8 mouse cellular contexts compared by ENCODE assay signal in genomic region chr16:4885760-4886689, GRCm38 (mm10). TPM values are rescaled to one million over a fixed set of nuclear protein-coding genes. Genes with fewer than 3 reads are reported as not detected.
DNase-seq lines count a peak whose midpoint lies in the region; ATAC-seq and TF ChIP-seq lines count a peak whose summit lies in the region.

Gene Mgrn1, plus strand, starts transcription at chr16:4886249.

- no peaks in the 10 kb centered on the region for H3K9me3 ChIP-seq in ES-Bruce4 (replicated peaks; ENCODE audit: control insufficient read depth, insufficient read depth, low read length, poor library complexity, severe bottlenecking)
- no peaks in the 10 kb centered on the region for H3K9me3 ChIP-seq in forebrain, embryonic 10.5 days
- H3K9me3 ChIP-seq in heart, embryonic 14.5 days (ENCODE audit: control insufficient read depth, low read length): no peaks in the 10 kb centered on the region
- H3K9me3 ChIP-seq in liver, embryonic 14.5 days (ENCODE audit: control insufficient read depth, low read length): no peaks in the 10 kb centered on the region
- no peaks in the 10 kb centered on the region for H3K9me3 ChIP-seq in neural tube, embryonic 11.5 days (ENCODE audit: control insufficient read depth, low read length)
- no peaks in the 10 kb centered on the region for H3K9me3 ChIP-seq in stomach, embryonic 16.5 days (replicated peaks; ENCODE audit: control insufficient read depth, low read length)

- H3K4me3 ChIP-seq in ES-Bruce4 (ENCODE audit: low read depth, low read length): peak within 1 kb of the TSS; percentile 99
- peak within 1 kb of the TSS; percentile 75 for H3K4me3 ChIP-seq in forebrain, embryonic 10.5 days
- peak within 1 kb of the TSS; percentile 80 to 84 for H3K4me3 ChIP-seq in heart, embryonic 14.5 days (ENCODE audit: control insufficient read depth in 1 of 2, insufficient read depth in 1 of 2, low read depth in 1 of 2, low read length in 2 of 2)
- H3K4me3 ChIP-seq in liver, embryonic 14.5 days (ENCODE audit: insufficient read depth in 1 of 2, low read depth in 2 of 2, low read length in 2 of 2): peak within 1 kb of the TSS; percentile 70 to 79
- peak within 1 kb of the TSS; percentile 84 for H3K4me3 ChIP-seq in neural tube, embryonic 11.5 days (ENCODE audit: low read depth, low read length)
- peak within 1 kb of the TSS; percentile 95 for H3K4me3 ChIP-seq in stomach, embryonic 16.5 days (replicated peaks; ENCODE audit: low read length)

- TF ChIP-seq POLR2A in ES-Bruce4 (IDR thresholded peaks at IDR 0.05; ENCODE audit: insufficient read depth, low read length): no peak

- TF ChIP-seq EP300 in ES-Bruce4 (IDR thresholded peaks at IDR 0.05; ENCODE audit: insufficient read depth, low read depth, low read length): 0 out of 2 replicates have a peak, but pooled peaks have one; percentile 6
- TF ChIP-seq EP300 in liver, embryonic 14.5 days (IDR thresholded peaks at IDR 0.05; ENCODE audit: low read depth): 0 out of 2 replicates have a peak, but pooled peaks have one; percentile 43

- peak; percentile 77 for DNase-seq in c-Kit-positive CD71-negative TER-119-negative erythroid progenitor cells, embryonic 14.5 days (ENCODE audit: low read depth)
- peak; percentile 91 for DNase-seq in forebrain, embryonic 10.5 days (ENCODE audit: extremely low spot score, low spot score)
- DNase-seq in kidney, postnatal 10 days: peak; percentile 95
- DNase-seq in liver, embryonic 14.5 days (ENCODE audit: low read depth in 3 of 3, low spot score in 3 of 3): peak; percentile 78 to 80 (median 79)
- DNase-seq in neural tube, embryonic 11.5 days (ENCODE audit: low spot score): peak; percentile 91

- H3K4me2 ChIP-seq in heart, embryonic 14.5 days (ENCODE audit: low read length): peak within 1 kb of the TSS; percentile 74
- peak within 1 kb of the TSS; percentile 94 for H3K4me2 ChIP-seq in liver, embryonic 14.5 days (ENCODE audit: low read depth)
- H3K4me2 ChIP-seq in neural tube, embryonic 11.5 days (ENCODE audit: low read depth): peak within 1 kb of the TSS; percentile 51
- H3K4me2 ChIP-seq in stomach, embryonic 16.5 days (ENCODE audit: low read depth, low read length): peak within 1 kb of the TSS; percentile 92

- no peaks in the 10 kb centered on the region for H3K36me3 ChIP-seq in ES-Bruce4 (ENCODE audit: control insufficient read depth, insufficient read depth, low read length, poor library complexity, severe bottlenecking)
- H3K36me3 ChIP-seq in forebrain, embryonic 10.5 days (replicated peaks): 0 out of 2 replicates have a peak, but pooled peaks cover under 1% of the 10 kb centered on the region
- no peaks in the 10 kb centered on the region for H3K36me3 ChIP-seq in heart, embryonic 14.5 days (ENCODE audit: control insufficient read depth, insufficient read depth, low read length)
- no peaks in the 10 kb centered on the region for H3K36me3 ChIP-seq in liver, embryonic 14.5 days (replicated peaks; ENCODE audit: control insufficient read depth, insufficient read depth, low read depth)
- H3K36me3 ChIP-seq in neural tube, embryonic 11.5 days (ENCODE audit: control insufficient read depth, insufficient read depth, low read length): no peaks in the 10 kb centered on the region
- H3K36me3 ChIP-seq in stomach, embryonic 16.5 days (ENCODE audit: control insufficient read depth, insufficient read depth, low read length): no peaks in the 10 kb centered on the region

- peak within 1 kb of the TSS; percentile 55 for H3K27ac ChIP-seq in ES-Bruce4 (ENCODE audit: insufficient read depth, low read length)
- H3K27ac ChIP-seq in forebrain, embryonic 10.5 days: peak within 1 kb of the TSS; percentile 94
- H3K27ac ChIP-seq in heart, embryonic 14.5 days (replicated peaks in 1 of 2; ENCODE audit: control insufficient read depth in 1 of 2, insufficient read depth in 1 of 2, low read depth in 2 of 2, low read length in 2 of 2): peak within 1 kb of the TSS; percentile 89 to 90
- peak within 1 kb of the TSS; percentile 54 for H3K27ac ChIP-seq in liver, embryonic 14.5 days
- peak within 1 kb of the TSS; percentile 79 for H3K27ac ChIP-seq in neural tube, embryonic 11.5 days (ENCODE audit: low read depth, low read length)
- H3K27ac ChIP-seq in stomach, embryonic 16.5 days (ENCODE audit: low read length): peak within 1 kb of the TSS; percentile 93

- no peaks in the 10 kb centered on the region for H3K27me3 ChIP-seq in ES-Bruce4 (ENCODE audit: control insufficient read depth, insufficient read depth, low read length, poor library complexity, severe bottlenecking)
- H3K27me3 ChIP-seq in forebrain, embryonic 10.5 days (ENCODE audit: poor library complexity, severe bottlenecking): no peaks in the 10 kb centered on the region
- H3K27me3 ChIP-seq in heart, embryonic 14.5 days (ENCODE audit: control insufficient read depth, insufficient read depth, low read length): no peaks in the 10 kb centered on the region
- H3K27me3 ChIP-seq in liver, embryonic 14.5 days (ENCODE audit: control insufficient read depth, insufficient read depth, low read length): no peaks in the 10 kb centered on the region
- no peaks in the 10 kb centered on the region for H3K27me3 ChIP-seq in neural tube, embryonic 11.5 days (ENCODE audit: control insufficient read depth, insufficient read depth, low read length)
- H3K27me3 ChIP-seq in stomach, embryonic 16.5 days (ENCODE audit: control insufficient read depth, insufficient read depth, low read length): no peaks in the 10 kb centered on the region

- under 1% methylated on average over 67 of the region's 74 CpGs for WGBS in forebrain, embryonic 10.5 days
- WGBS in heart, embryonic 14.5 days: under 1% methylated on average over 70 of the region's 74 CpGs
- WGBS in liver, embryonic 14.5 days (ENCODE audit: insufficient replicate concordance): under 1% methylated on average over 66 of the region's 74 CpGs
- WGBS in neural tube, embryonic 11.5 days: 0% methylated on average over 67 of the region's 74 CpGs
- WGBS in stomach, embryonic 16.5 days: under 1% methylated on average over 68 of the region's 74 CpGs

- TF ChIP-seq CTCF in ES-Bruce4 (IDR thresholded peaks at IDR 0.05; ENCODE audit: low read depth, low read length): no peak
- TF ChIP-seq CTCF in liver, embryonic 14.5 days (IDR thresholded peaks at IDR 0.05; ENCODE audit: low read depth): no peak

- peaks cover 3% of the 10 kb centered on the region for H3K4me1 ChIP-seq in ES-Bruce4 (ENCODE audit: control insufficient read depth, insufficient read depth, low read length)
- peaks cover 41% of the 10 kb centered on the region for H3K4me1 ChIP-seq in forebrain, embryonic 10.5 days
- peaks cover 15 to 48% of the 10 kb centered on the region in 2 experiments for H3K4me1 ChIP-seq in heart, embryonic 14.5 days (ENCODE audit: control insufficient read depth in 2 of 2, insufficient read depth in 2 of 2, low read length in 2 of 2)
- peaks cover 15 to 35% of the 10 kb centered on the region in 2 experiments for H3K4me1 ChIP-seq in liver, embryonic 14.5 days (replicated peaks; ENCODE audit: control insufficient read depth in 2 of 2, insufficient read depth in 2 of 2, low read length in 1 of 2)
- H3K4me1 ChIP-seq in neural tube, embryonic 11.5 days (ENCODE audit: control insufficient read depth, insufficient read depth, low read length): peaks cover 8% of the 10 kb centered on the region; the same call in 1 of the 2 replicates
- H3K4me1 ChIP-seq in stomach, embryonic 16.5 days (ENCODE audit: control insufficient read depth, insufficient read depth, low read length): peaks cover 37% of the 10 kb centered on the region

- peak; percentile 79 for ATAC-seq in heart, embryonic 14.5 days (ENCODE audit: insufficient number of reproducible peaks, insufficient read depth, low FRiP score, low read depth)
- ATAC-seq in liver, embryonic 14.5 days (ENCODE audit: insufficient read depth): peak; percentile 88
- peak; percentile 86 for ATAC-seq in neural tube, embryonic 11.5 days (ENCODE audit: insufficient read depth, low FRiP score, low TSS enrichment)
- ATAC-seq in stomach, embryonic 16.5 days (ENCODE audit: insufficient read depth, low FRiP score): peak; percentile 91

- H3K9ac ChIP-seq in ES-Bruce4 (ENCODE audit: low read depth, poor library complexity, severe bottlenecking): peak within 1 kb of the TSS; percentile 95
- peak within 1 kb of the TSS; percentile 98 for H3K9ac ChIP-seq in heart, embryonic 14.5 days (ENCODE audit: low read length)
- H3K9ac ChIP-seq in liver, embryonic 14.5 days (replicated peaks): peak within 1 kb of the TSS; percentile 76
- peak within 1 kb of the TSS; percentile 86 for H3K9ac ChIP-seq in neural tube, embryonic 11.5 days (ENCODE audit: low read length)
- H3K9ac ChIP-seq in stomach, embryonic 16.5 days (ENCODE audit: low read length): peak within 1 kb of the TSS; percentile 94

RNA-seq across cellular contexts. Expression of gene Mgrn1, which starts in this region (rescaled TPM):
- polyA plus RNA-seq in ES-Bruce4 (2011; ENCODE audit: insufficient read depth, insufficient read length, low read depth, missing spikeins): 46.6 and 47.8 TPM in 2 replicates
- 66.2 and 66.3 TPM in 2 replicates for polyA plus RNA-seq in forebrain, embryonic 10.5 days (2016; fragmentation: Nextera tagmentation; extraction: Ambion mirVana)
- 115 and 120 TPM in 2 replicates for polyA plus RNA-seq in heart, embryonic 14.5 days (2014; fragmentation: Nextera tagmentation; extraction: Ambion mirVana)
- 15.7 and 16.3 TPM in 2 replicates for polyA plus RNA-seq in liver, embryonic 14.5 days (2012; rRNA removed)
- 17.6 and 18.0 TPM in 2 replicates for polyA plus RNA-seq in liver, embryonic 14.5 days (2014; fragmentation: Nextera tagmentation; extraction: Ambion mirVana)
- polyA plus RNA-seq in neural tube, embryonic 11.5 days (2014; fragmentation: Nextera tagmentation; extraction: Ambion mirVana): 81.6 and 85.5 TPM in 2 replicates
- 81.1 and 87.7 TPM in 2 replicates for polyA plus RNA-seq in stomach, embryonic 16.5 days (2015; fragmentation: Nextera tagmentation; extraction: Ambion mirVana)

Comparison
In these comparisons a context has a peak if more than half of its experiments do, and no peak if none do; other contexts are left out.
1. Peak in every context shown above with its lines: DNase-seq, ATAC-seq, H3K4me3 ChIP-seq and H3K27ac ChIP-seq.